Comparison of ENCODE assay signal across 10 mouse cellular contexts in the genomic region with DNA sequence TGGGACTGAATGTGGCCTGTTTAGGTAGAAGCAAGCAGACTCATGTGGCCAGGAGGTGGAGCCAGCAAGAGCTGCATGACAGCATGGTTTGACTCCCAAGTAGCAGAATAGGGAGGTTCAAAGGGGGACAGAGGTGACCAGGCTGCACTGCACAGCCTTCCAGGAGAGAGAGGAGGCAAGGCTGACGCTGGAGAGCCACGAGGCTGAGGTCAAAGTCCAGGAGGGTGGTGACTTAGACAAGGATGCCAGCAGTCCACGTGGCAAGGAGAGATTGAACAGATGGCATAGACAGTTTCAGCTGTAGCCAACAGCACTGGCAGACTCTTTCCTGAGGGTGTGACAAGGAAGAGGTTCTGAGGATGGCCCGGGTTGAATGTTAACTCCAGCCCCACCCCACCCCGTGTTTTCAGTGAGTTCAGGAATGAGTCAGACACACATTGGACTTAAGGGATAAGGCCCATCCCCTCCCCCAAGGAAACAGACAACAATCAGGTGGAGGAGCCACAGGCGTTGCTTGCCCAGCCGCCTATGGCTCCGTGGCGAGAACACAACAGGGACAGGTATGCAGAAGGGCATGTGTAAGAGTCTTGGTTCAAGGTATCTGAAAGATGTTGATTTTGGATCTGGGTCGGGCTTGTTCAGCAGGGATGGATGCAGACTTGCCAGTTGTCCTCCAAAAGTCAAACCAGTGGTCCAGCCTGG. TPM values are rescaled to one million over a fixed set of nuclear protein-coding genes. Genes with fewer than 3 reads are reported as not detected.
DNase-seq lines count a peak whose midpoint lies in the region; ATAC-seq and TF ChIP-seq lines count a peak whose summit lies in the region.
"Had no signal": no experiment of that assay in that cellular context is flagged by ENCODE, and none has a peak within 500 bp of the region (broad histone marks: within the 10 kb centered on the region; RNA-seq: fewer than 3 reads in every experiment).

No protein-coding gene starts in this region.

- H3K4me2 ChIP-seq in intestine, embryonic 16.5 days (ENCODE audit: low read depth, low read length), result peak overlapping the region; percentile 26; the same call in 1 of the 2 replicates
- H3K4me2 ChIP-seq: embryonic facial prominence, embryonic 13.5 days had no signal

- peak overlapping the region; percentile 36; the same call in 1 of the 2 replicates for H3K27ac ChIP-seq in left cerebral cortex, adult 2 months
- peak overlapping the region; percentile 70 for H3K27ac ChIP-seq in intestine, embryonic 16.5 days (ENCODE audit: low read length)
- H3K27ac ChIP-seq: embryonic facial prominence, embryonic 13.5 days; macrophage had no signal

- no peak for DNase-seq in left cerebral cortex, adult 2 months (ENCODE audit: extremely low spot score in 1 of 2, low spot score in 2 of 2)
- no peak for DNase-seq in left cerebral cortex, adult 9 months (ENCODE audit: low spot score in 2 of 2)
- peak; percentile 94 for DNase-seq in brain, adult 2 months (ENCODE audit: low read depth, low spot score)
- DNase-seq in skeletal muscle tissue, adult 2 months (ENCODE audit: low read depth, low spot score), result peak; percentile 63
- no peak for DNase-seq in ovary, postnatal 10 days (ENCODE audit: low spot score)
- no peak for DNase-seq in lung, postnatal 25 days (ENCODE audit: low spot score)
- DNase-seq in lung, postnatal 10 days, result no peak

- H3K9ac ChIP-seq in intestine, embryonic 16.5 days (ENCODE audit: low read depth, low read length), result no peak overlapping the region
- H3K9ac ChIP-seq: embryonic facial prominence, embryonic 13.5 days had no signal

- WGBS in intestine, embryonic 16.5 days, result 45% methylated on average over 10 of the region's 10 CpGs

- intact Hi-C loops in left cerebral cortex, adult 2 months (cut with DNase I), result no loop called here

- no peak overlapping the region for H3K4me3 ChIP-seq in left cerebral cortex, adult 2 months
- H3K4me3 ChIP-seq in intestine, embryonic 16.5 days (ENCODE audit: low read length), result 0 out of 2 replicates have a peak overlapping the region, but pooled peaks have one; percentile 9
- H3K4me3 ChIP-seq: embryonic facial prominence, embryonic 13.5 days had no signal

- no peaks in the 10 kb centered on the region for H3K36me3 ChIP-seq in intestine, embryonic 16.5 days (ENCODE audit: control insufficient read depth, insufficient read depth, low read length)
- H3K36me3 ChIP-seq: embryonic facial prominence, embryonic 13.5 days had no signal

- H3K9me3 ChIP-seq in intestine, embryonic 16.5 days (ENCODE audit: control insufficient read depth, low read length), result no peaks in the 10 kb centered on the region
- H3K9me3 ChIP-seq: embryonic facial prominence, embryonic 13.5 days had no signal

- ATAC-seq in intestine, embryonic 16.5 days, result peak; percentile 98

- no peaks in the 10 kb centered on the region for H3K27me3 ChIP-seq in intestine, embryonic 16.5 days (replicated peaks; ENCODE audit: control insufficient read depth, insufficient read depth, low read length)
- H3K27me3 ChIP-seq: embryonic facial prominence, embryonic 13.5 days had no signal

- peaks cover 10% of the 10 kb centered on the region; the same call in 1 of the 2 replicates for H3K4me1 ChIP-seq in intestine, embryonic 16.5 days (ENCODE audit: control insufficient read depth, insufficient read depth, low read length)
- H3K4me1 ChIP-seq: embryonic facial prominence, embryonic 13.5 days had no signal

- no peak; the same call in 1 of the 2 replicates for TF ChIP-seq CTCF in left cerebral cortex, adult 2 months (IDR thresholded peaks at IDR 0.05)

RNA-seq across cellular contexts. Expression of a gene that starts 17.2 kb away (rescaled TPM):
- total RNA-seq in left cerebral cortex, adult 2 months (2021), result 10 to 100 TPM; 66.6 to 70.5 TPM
- 12.9 and 14.8 TPM in 2 replicates for polyA plus RNA-seq in intestine, embryonic 16.5 days (2015; fragmentation: Nextera tagmentation; extraction: Ambion mirVana)

Comparison
In these comparisons a context has a peak if more than half of its experiments do, and no peak if none do; other contexts are left out.
1. DNase-seq: peak in brain, adult 2 months (single experiment) and skeletal muscle tissue, adult 2 months (single experiment); none in left cerebral cortex, adult 2 months (0 of 2), left cerebral cortex, adult 9 months (0 of 2), ovary, postnatal 10 days (single experiment), lung, postnatal 25 days (single experiment) and lung, postnatal 10 days (single experiment).